8 mouse cellular contexts compared by ENCODE assay signal in genomic region chr2:30435326-30436155, GRCm38 (mm10). TPM values are rescaled to one million over a fixed set of nuclear protein-coding genes. Genes with fewer than 3 reads are reported as not detected.
A peak's percentile ranks its signal among the peaks of the same experiment; 100 is the strongest.
DNase-seq lines count a peak whose midpoint lies in the region; ATAC-seq lines count a peak whose summit lies in the region.

No protein-coding gene starts in this region.

- no peak overlapping the region for H3K4me2 ChIP-seq in kidney, embryonic 14.5 days (replicated peaks; ENCODE audit: low read depth, low read length)
- peak overlapping the region; percentile 17; the same call in 1 of the 2 replicates for H3K4me2 ChIP-seq in liver, embryonic 11.5 days
- no peak overlapping the region for H3K4me2 ChIP-seq in stomach, embryonic 15.5 days

- H3K27me3 ChIP-seq in heart, embryonic 10.5 days (ENCODE audit: insufficient read depth, poor library complexity, severe bottlenecking), result no peaks in the 10 kb centered on the region
- no peaks in the 10 kb centered on the region for H3K27me3 ChIP-seq in kidney, embryonic 14.5 days (ENCODE audit: control insufficient read depth, insufficient read depth, low read length)
- no peaks in the 10 kb centered on the region for H3K27me3 ChIP-seq in liver, embryonic 11.5 days (replicated peaks; ENCODE audit: control insufficient read depth, insufficient read depth, low read length)
- no peaks in the 10 kb centered on the region for H3K27me3 ChIP-seq in stomach, embryonic 15.5 days (replicated peaks)

- no peak overlapping the region for H3K9ac ChIP-seq in kidney, embryonic 14.5 days (ENCODE audit: low read depth, low read length)
- no peak overlapping the region for H3K9ac ChIP-seq in liver, embryonic 11.5 days (ENCODE audit: low read depth, low read length)
- no peak overlapping the region for H3K9ac ChIP-seq in stomach, embryonic 15.5 days

- H3K4me3 ChIP-seq in heart, embryonic 10.5 days, result no peak overlapping the region
- no peak overlapping the region for H3K4me3 ChIP-seq in kidney, embryonic 14.5 days (ENCODE audit: low read length)
- no peak overlapping the region for H3K4me3 ChIP-seq in liver, embryonic 11.5 days (ENCODE audit: low read depth, low read length)
- H3K4me3 ChIP-seq in stomach, embryonic 15.5 days (replicated peaks), result no peak overlapping the region

- H3K27ac ChIP-seq in heart, embryonic 10.5 days, result 0 out of 2 replicates have a peak overlapping the region, but pooled peaks have one; percentile 44
- H3K27ac ChIP-seq in kidney, embryonic 14.5 days (ENCODE audit: low read depth, low read length), result 0 out of 2 replicates have a peak overlapping the region, but pooled peaks have one; percentile 11
- H3K27ac ChIP-seq in liver, embryonic 11.5 days (ENCODE audit: low read depth, low read length), result peak overlapping the region; percentile 21
- H3K27ac ChIP-seq in stomach, embryonic 15.5 days, result no peak overlapping the region

- H3K4me1 ChIP-seq in heart, embryonic 10.5 days, result peaks cover 18% of the 10 kb centered on the region
- peaks cover 12% of the 10 kb centered on the region for H3K4me1 ChIP-seq in kidney, embryonic 14.5 days (ENCODE audit: control insufficient read depth, insufficient read depth, low read length)
- peaks cover 25% of the 10 kb centered on the region for H3K4me1 ChIP-seq in liver, embryonic 11.5 days (replicated peaks; ENCODE audit: control insufficient read depth, insufficient read depth, low read length)
- H3K4me1 ChIP-seq in stomach, embryonic 15.5 days, result peaks cover 15% of the 10 kb centered on the region

- WGBS in heart, embryonic 10.5 days, result 59% methylated on average over 5 of the region's 5 CpGs
- 55% methylated on average over 5 of the region's 5 CpGs for WGBS in kidney, embryonic 14.5 days
- 35% methylated on average over 5 of the region's 5 CpGs for WGBS in liver, embryonic 11.5 days
- WGBS in stomach, embryonic 15.5 days, result 52% methylated on average over 5 of the region's 5 CpGs

- peaks cover 80% of the 10 kb centered on the region for H3K36me3 ChIP-seq in heart, embryonic 10.5 days
- H3K36me3 ChIP-seq in kidney, embryonic 14.5 days (ENCODE audit: control insufficient read depth, insufficient read depth, low read length), result peaks cover 73% of the 10 kb centered on the region
- H3K36me3 ChIP-seq in liver, embryonic 11.5 days (ENCODE audit: control insufficient read depth, insufficient read depth, low read length), result peaks cover 65% of the 10 kb centered on the region
- H3K36me3 ChIP-seq in stomach, embryonic 15.5 days, result peaks cover 45% of the 10 kb centered on the region

- no peaks in the 10 kb centered on the region for H3K9me3 ChIP-seq in heart, embryonic 10.5 days
- no peaks in the 10 kb centered on the region for H3K9me3 ChIP-seq in kidney, embryonic 14.5 days (ENCODE audit: control insufficient read depth, low read length)
- H3K9me3 ChIP-seq in liver, embryonic 11.5 days (ENCODE audit: control insufficient read depth, low read length), result no peaks in the 10 kb centered on the region
- H3K9me3 ChIP-seq in stomach, embryonic 15.5 days, result no peaks in the 10 kb centered on the region

- peak; percentile 77 for DNase-seq in CD4-positive helper T cell, adult 2 months (ENCODE audit: low read depth, low spot score)
- peak; percentile 64 to 67 for DNase-seq in adrenal gland, adult 18-20 months (ENCODE audit: low spot score in 2 of 2)
- DNase-seq in embryo, embryonic 11.5 days (ENCODE audit: low read depth, low spot score), result peak; percentile 69
- DNase-seq in heart, embryonic 10.5 days (ENCODE audit: low spot score), result no peak
- no peak for DNase-seq in liver, embryonic 11.5 days (ENCODE audit: low spot score)
- peak; percentile 85 for DNase-seq in naive thymus-derived CD4-positive, alpha-beta T cell, adult 2 months (ENCODE audit: low read depth)

- ATAC-seq in kidney, embryonic 14.5 days (ENCODE audit: low FRiP score, low TSS enrichment), result peak; percentile 63
- peak; percentile 77 for ATAC-seq in liver, embryonic 11.5 days (replicated peaks; ENCODE audit: low FRiP score)
- ATAC-seq in stomach, embryonic 15.5 days (ENCODE audit: insufficient read depth, low FRiP score, low read depth), result peak; percentile 48; the same call in 1 of the 2 replicates

RNA-seq across cellular contexts. Expression of gene Ptpa, which starts 19.7 kb away (rescaled TPM):
- total RNA-seq in adrenal gland, adult 18-20 months (2021), result 100 to 1,000 TPM; 134 to 138 TPM
- 129 and 140 TPM in 2 replicates for polyA plus RNA-seq in heart, embryonic 10.5 days (2016; fragmentation: Nextera tagmentation; extraction: Ambion mirVana)
- 92.3 and 96.0 TPM in 2 replicates for polyA plus RNA-seq in kidney, embryonic 14.5 days (2014; fragmentation: Nextera tagmentation; extraction: Ambion mirVana)
- 124 and 135 TPM in 2 replicates for polyA plus RNA-seq in liver, embryonic 11.5 days (2014; fragmentation: Nextera tagmentation; extraction: Ambion mirVana)
- 128 and 137 TPM in 2 replicates for polyA plus RNA-seq in stomach, embryonic 15.5 days (2015; fragmentation: Nextera tagmentation; extraction: Ambion mirVana)

RNA-seq across cellular contexts. Expression of gene Crat, which starts 19.9 kb away (rescaled TPM):
- 100 to 1,000 TPM; 175 to 243 TPM for total RNA-seq in adrenal gland, adult 18-20 months (2021)
- polyA plus RNA-seq in heart, embryonic 10.5 days (2016; fragmentation: Nextera tagmentation; extraction: Ambion mirVana), result 36.1 and 55.2 TPM in 2 replicates
- 21.4 and 30.6 TPM in 2 replicates for polyA plus RNA-seq in kidney, embryonic 14.5 days (2014; fragmentation: Nextera tagmentation; extraction: Ambion mirVana)
- 26.1 and 38.3 TPM in 2 replicates for polyA plus RNA-seq in liver, embryonic 11.5 days (2014; fragmentation: Nextera tagmentation; extraction: Ambion mirVana)
- 22.2 and 24.2 TPM in 2 replicates for polyA plus RNA-seq in stomach, embryonic 15.5 days (2015; fragmentation: Nextera tagmentation; extraction: Ambion mirVana)

RNA-seq across cellular contexts. Expression of gene Ier5l, which starts 38.5 kb away (rescaled TPM):
- 1 to 10 TPM; 3.1 to 5.1 TPM for total RNA-seq in adrenal gland, adult 18-20 months (2021)
- polyA plus RNA-seq in heart, embryonic 10.5 days (2016; fragmentation: Nextera tagmentation; extraction: Ambion mirVana), result 1.00 and 2.2 TPM in 2 replicates
- 5.5 and 7.2 TPM in 2 replicates for polyA plus RNA-seq in kidney, embryonic 14.5 days (2014; fragmentation: Nextera tagmentation; extraction: Ambion mirVana)
- polyA plus RNA-seq in liver, embryonic 11.5 days (2014; fragmentation: Nextera tagmentation; extraction: Ambion mirVana), result 1.2 TPM in 2 replicates
- 3.2 and 3.3 TPM in 2 replicates for polyA plus RNA-seq in stomach, embryonic 15.5 days (2015; fragmentation: Nextera tagmentation; extraction: Ambion mirVana)

RNA-seq across cellular contexts. Expression of gene Dolpp1, which starts 43.5 kb away (rescaled TPM):
- total RNA-seq in adrenal gland, adult 18-20 months (2021), result 10 to 100 TPM; 13.2 to 15.2 TPM
- polyA plus RNA-seq in heart, embryonic 10.5 days (2016; fragmentation: Nextera tagmentation; extraction: Ambion mirVana), result 29.9 and 36.1 TPM in 2 replicates
- 31.0 and 34.7 TPM in 2 replicates for polyA plus RNA-seq in kidney, embryonic 14.5 days (2014; fragmentation: Nextera tagmentation; extraction: Ambion mirVana)
- 37.6 and 39.9 TPM in 2 replicates for polyA plus RNA-seq in liver, embryonic 11.5 days (2014; fragmentation: Nextera tagmentation; extraction: Ambion mirVana)
- polyA plus RNA-seq in stomach, embryonic 15.5 days (2015; fragmentation: Nextera tagmentation; extraction: Ambion mirVana), result 42.5 and 45.5 TPM in 2 replicates

Comparison
In these comparisons a context has a peak if more than half of its experiments do, and no peak if none do; other contexts are left out.
1. DNase-seq: peak in CD4-positive helper T cell, adult 2 months (single experiment), adrenal gland, adult 18-20 months (2 of 2), embryo, embryonic 11.5 days (single experiment) and naive thymus-derived CD4-positive, alpha-beta T cell, adult 2 months (single experiment); none in heart, embryonic 10.5 days (single experiment) and liver, embryonic 11.5 days (single experiment).
2. Peak in every context shown above with its lines, with median percentiles within 50 percentile points of each other: ATAC-seq.